Mouse (Mus musculus): Measurements from ENCODE around the gene Vmn2r88. TPM values are rescaled to one million over a fixed set of nuclear protein-coding genes. Genes with fewer than 3 reads are reported as not detected.
"Not testable (repeated sequence)": the region's sequence is repeated elsewhere in the genome, so short reads cannot be mapped to it uniquely, and the experiment has no call there.

Vmn2r88 gene
- polyA plus RNA-seq, 1 experiment, result not detected

DNA sequence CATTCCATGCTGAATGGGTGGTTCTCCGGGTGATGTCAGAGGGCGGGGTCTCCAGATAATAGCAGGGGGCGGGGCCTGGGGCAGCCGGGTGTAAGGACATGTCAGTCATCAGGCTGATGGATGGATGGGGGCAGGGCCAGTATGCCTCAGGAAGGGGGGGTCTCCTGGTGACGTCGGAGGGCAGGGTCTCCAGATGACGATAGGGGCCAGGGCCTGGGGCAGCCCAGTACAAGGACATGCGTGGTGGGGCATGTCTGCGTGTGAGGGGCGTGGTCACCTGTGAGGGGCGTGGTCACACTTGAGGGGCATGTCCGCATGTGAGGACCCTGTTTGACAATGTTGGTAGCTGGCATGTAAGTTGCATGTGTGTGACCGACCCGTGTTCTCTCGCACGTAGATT lies 23.9 kb downstream of the Vmn2r88 start:
- H3K4me3 ChIP-seq (replicated peaks; ENCODE audit: control insufficient read depth, low read depth, low read length), result no peak overlapping the region
- WGBS, result 93% methylated on average over 16 of the region's 16 CpGs
- TF ChIP-seq POLR2A (IDR thresholded peaks at IDR 0.05; ENCODE audit: borderline replicate concordance, control insufficient read depth, low read depth, low read length) (no peak), CTCF (IDR thresholded peaks at IDR 0.05; ENCODE audit: control insufficient read depth, insufficient read depth, low read length) (no peak)

DNA sequence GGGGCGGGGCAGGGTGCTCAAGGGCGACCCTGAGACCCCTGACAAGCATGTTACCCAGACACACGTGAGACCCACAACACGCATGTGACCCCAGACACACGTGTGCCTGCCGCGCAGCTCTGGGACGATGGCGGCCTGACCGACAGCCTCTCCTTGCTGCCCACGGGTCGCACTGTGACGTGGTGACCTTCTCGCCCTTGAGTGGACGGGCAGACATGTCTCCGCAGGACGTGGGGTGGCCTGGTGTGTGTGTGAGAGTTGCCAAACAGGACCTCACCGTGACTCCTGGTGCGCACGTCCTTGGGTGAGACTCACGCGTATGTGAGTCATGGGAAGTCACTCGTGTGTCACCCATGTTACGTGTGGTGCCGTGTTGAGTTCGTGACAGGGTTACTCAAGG lies 24.4 kb downstream of the Vmn2r88 start:
- Histone ChIP-seq H3K4me3 (replicated peaks; ENCODE audit: control insufficient read depth, low read depth, low read length) (no peak overlapping the region), H3K27ac (ENCODE audit: control insufficient read depth, insufficient read depth, low read depth, low read length, poor library complexity) (no peak overlapping the region), H3K4me1 (ENCODE audit: control insufficient read depth, insufficient read depth, low read length) (no peaks in the 10 kb centered on the region)
- TF ChIP-seq CTCF (IDR thresholded peaks at IDR 0.05; ENCODE audit: control insufficient read depth, insufficient read depth, low read length) (no peak), POLR2A (IDR thresholded peaks at IDR 0.05; ENCODE audit: borderline replicate concordance, control insufficient read depth, low read depth, low read length) (peak; percentile 11; the same call in 1 of the 2 replicates)
- WGBS, result 93% methylated on average over 26 of the region's 26 CpGs

More for the DNA sequence above, 23.9 kb downstream of the Vmn2r88 start:
- H3K4me1 ChIP-seq (ENCODE audit: control insufficient read depth, insufficient read depth, low read length), result no peaks in the 10 kb centered on the region
- H3K27ac ChIP-seq (ENCODE audit: control insufficient read depth, insufficient read depth, low read depth, low read length, poor library complexity), result no peak overlapping the region

DNA sequence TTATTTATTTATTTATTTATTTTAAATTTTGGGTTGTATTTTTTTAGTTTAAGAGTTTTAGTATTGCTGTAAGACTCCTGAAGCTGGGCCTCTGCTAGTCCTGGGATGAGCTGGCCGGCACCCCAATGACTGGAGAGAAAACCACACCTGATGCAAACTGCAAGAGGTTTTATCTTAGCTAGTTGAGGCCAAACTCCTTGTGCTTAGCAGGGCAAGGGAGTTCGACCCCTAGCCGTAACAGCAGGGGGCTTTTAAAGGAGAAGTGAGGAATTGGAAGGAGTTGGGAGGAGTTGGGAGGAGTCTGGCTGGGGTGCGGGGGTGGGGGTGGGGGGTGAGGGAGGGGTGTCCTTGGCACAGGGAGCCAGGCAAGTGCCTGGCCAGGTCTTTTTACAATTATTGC lies 28.3 kb downstream of the Vmn2r88 start:
- no peak overlapping the region for H3K4me3 ChIP-seq (replicated peaks; ENCODE audit: control insufficient read depth, low read depth, low read length)

DNA sequence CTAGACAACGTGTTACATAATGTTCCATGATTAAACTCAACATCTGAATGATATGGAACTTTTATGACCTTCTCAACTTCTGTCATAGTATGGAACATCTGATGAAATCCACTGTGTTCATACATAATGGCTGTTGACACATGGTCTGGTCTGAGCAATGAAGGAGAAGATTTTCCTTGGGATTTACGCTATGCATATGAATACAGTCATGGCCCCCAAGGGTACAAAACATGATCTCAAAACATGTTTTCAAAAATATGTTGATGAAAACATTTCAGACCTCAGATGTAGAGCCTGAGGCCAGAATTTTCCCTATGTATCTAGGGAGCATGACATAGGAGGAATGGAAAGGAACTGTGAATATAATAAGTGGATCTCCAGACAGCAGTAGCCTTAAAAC lies 40.9 kb downstream of the Vmn2r88 start, which contains the start of gene Vmn2r89:
Vmn2r89 (plus strand) TSS at position 301 of the 400 bp plus-strand sequence.
- H3K27ac ChIP-seq (ENCODE audit: control insufficient read depth, insufficient read depth, low read depth, low read length, poor library complexity); H3K4me3 ChIP-seq (replicated peaks; ENCODE audit: control insufficient read depth, low read depth, low read length); H3K4me1 ChIP-seq (ENCODE audit: control insufficient read depth, insufficient read depth, low read length): not testable (repeated sequence)
- WGBS, result 76% methylated on average over 2 of the region's 2 CpGs

More for the DNA sequence above, 28.3 kb downstream of the Vmn2r88 start:
- Histone ChIP-seq H3K27ac (ENCODE audit: control insufficient read depth, insufficient read depth, low read depth, low read length, poor library complexity) (no peak overlapping the region), H3K4me1 (ENCODE audit: control insufficient read depth, insufficient read depth, low read length) (no peaks in the 10 kb centered on the region)
- TF ChIP-seq CTCF (IDR thresholded peaks at IDR 0.05; ENCODE audit: control insufficient read depth, insufficient read depth, low read length), result no peak
- no peak for TF ChIP-seq POLR2A (IDR thresholded peaks at IDR 0.05; ENCODE audit: borderline replicate concordance, control insufficient read depth, low read depth, low read length)
- WGBS, result 87% methylated on average over 4 of the region's 4 CpGs

Other genes with a start within 250 kb of the Vmn2r88 start
- gene Rnase2b, start 248.6 kb upstream of the Vmn2r88 start, polyA plus RNA-seq (2011; ENCODE audit: insufficient read depth, insufficient read length, low replicate concordance, missing spikeins), result not detected in 2 replicates
- gene Ang2, start 211.7 kb upstream of the Vmn2r88 start, polyA plus RNA-seq (2011; ENCODE audit: insufficient read depth, insufficient read length, low replicate concordance, missing spikeins), result not detected in 2 replicates
- gene Ear14, start 207.4 kb upstream of the Vmn2r88 start, polyA plus RNA-seq (2011; ENCODE audit: insufficient read depth, insufficient read length, low replicate concordance, missing spikeins), result not detected in 2 replicates
- gene Rnase2a, start 154.7 kb upstream of the Vmn2r88 start, polyA plus RNA-seq (2011; ENCODE audit: insufficient read depth, insufficient read length, low replicate concordance, missing spikeins), result 1.5 TPM in 1 of 2 replicates, not detected in the other
- not detected in 2 replicates for gene Gm7247, start 49.1 kb upstream of the Vmn2r88 start, polyA plus RNA-seq (2011; ENCODE audit: insufficient read depth, insufficient read length, low replicate concordance, missing spikeins)
- gene Vmn2r89, start 41.0 kb downstream of the Vmn2r88 start, polyA plus RNA-seq (2011; ENCODE audit: insufficient read depth, insufficient read length, low replicate concordance, missing spikeins), result not detected in 2 replicates
- gene Gm5622, start 142.0 kb downstream of the Vmn2r88 start, polyA plus RNA-seq (2011; ENCODE audit: insufficient read depth, insufficient read length, low replicate concordance, missing spikeins), result not detected in 2 replicates
- gene Gm17175, start 163.2 kb downstream of the Vmn2r88 start, polyA plus RNA-seq (2011; ENCODE audit: insufficient read depth, insufficient read length, low replicate concordance, missing spikeins), result not detected in 2 replicates
- gene Gm17174, start 181.3 kb downstream of the Vmn2r88 start, polyA plus RNA-seq (2011; ENCODE audit: insufficient read depth, insufficient read length, low replicate concordance, missing spikeins), result not detected in 2 replicates
- gene Gm17078, start 200.5 kb downstream of the Vmn2r88 start, polyA plus RNA-seq (2011; ENCODE audit: insufficient read depth, insufficient read length, low replicate concordance, missing spikeins), result not detected in 2 replicates
- not detected in 2 replicates for gene Gm4181, start 224.8 kb downstream of the Vmn2r88 start, polyA plus RNA-seq (2011; ENCODE audit: insufficient read depth, insufficient read length, low replicate concordance, missing spikeins)

Data from bone marrow, adult 2 months (tissue).